Comparison of ENCODE assay signal across 16 mouse cellular contexts in the genomic region with DNA sequence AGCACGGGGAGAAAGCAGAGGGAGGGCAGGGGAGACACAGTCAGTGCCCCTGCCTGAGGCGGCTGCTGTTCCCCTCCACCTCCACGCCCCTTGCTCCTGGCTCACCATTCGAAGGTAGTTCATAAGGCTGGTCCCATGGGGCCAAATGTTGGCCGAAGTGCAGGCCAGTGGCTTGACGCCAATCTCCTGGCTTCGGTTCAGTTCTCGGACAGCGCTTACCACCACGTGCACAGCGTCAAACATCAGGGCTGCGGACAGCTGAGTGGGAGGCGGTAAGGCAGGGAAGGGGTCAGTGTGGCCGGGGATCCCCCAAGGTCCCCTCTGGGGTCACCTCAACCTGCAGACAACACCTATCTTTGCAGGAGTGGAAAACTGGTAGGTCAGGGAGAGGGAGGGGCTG. TPM values are rescaled to one million over a fixed set of nuclear protein-coding genes. Genes with fewer than 3 reads are reported as not detected.
A peak's percentile ranks its signal among the peaks of the same experiment; 100 is the strongest.
DNase-seq lines count a peak whose midpoint lies in the region; ATAC-seq and TF ChIP-seq lines count a peak whose summit lies in the region.
"Had no signal": no experiment of that assay in that cellular context is flagged by ENCODE, and none has a peak within 500 bp of the region (broad histone marks: within the 10 kb centered on the region; RNA-seq: fewer than 3 reads in every experiment).

No protein-coding gene starts in this region.

- no peak overlapping the region for H3K4me3 ChIP-seq in heart, embryonic 12.5 days
- peak overlapping the region; percentile 51; the same call in 1 of the 2 replicates for H3K4me3 ChIP-seq in E14TG2a.4 (replicated peaks; ENCODE audit: low read length)
- no peak overlapping the region for H3K4me3 ChIP-seq in kidney, embryonic 16.5 days (ENCODE audit: low read length)
- no peak overlapping the region for H3K4me3 ChIP-seq in forebrain, embryonic 15.5 days
- H3K4me3 ChIP-seq: heart, embryonic 13.5 days; hindbrain, embryonic 10.5 days; limb, embryonic 12.5 days; megakaryocyte, embryonic 14.5 days; stomach, embryonic 15.5 days had no signal

- peak; percentile 20 to 31 for DNase-seq in heart, postnatal 10 days
- DNase-seq in NIH3T3 (ENCODE audit: low read depth): peak; percentile 16
- no peak for DNase-seq in cerebellum, postnatal 25 days
- DNase-seq: cerebellum, adult 9-10 months; gastrocnemius, postnatal 25 days; lung, postnatal 14 days had no signal

- no peak for ATAC-seq in heart, embryonic 12.5 days (ENCODE audit: insufficient number of reproducible peaks, low FRiP score)
- ATAC-seq in kidney, embryonic 16.5 days (ENCODE audit: low FRiP score, low TSS enrichment): peak; percentile 31; the same call in 1 of the 2 replicates
- no peak for ATAC-seq in forebrain, embryonic 15.5 days (replicated peaks)
- ATAC-seq: inflammation-experienced regulatory T-cells, adult 6 months had no signal

- no peak overlapping the region for H3K4me2 ChIP-seq in heart, embryonic 12.5 days
- H3K4me2 ChIP-seq in kidney, embryonic 16.5 days (replicated peaks; ENCODE audit: low read depth, low read length): no peak overlapping the region
- no peak overlapping the region for H3K4me2 ChIP-seq in forebrain, embryonic 15.5 days (replicated peaks)
- H3K4me2 ChIP-seq: heart, embryonic 13.5 days; limb, embryonic 12.5 days; stomach, embryonic 15.5 days had no signal

- no peak overlapping the region for H3K9ac ChIP-seq in heart, embryonic 12.5 days
- H3K9ac ChIP-seq in kidney, embryonic 16.5 days (replicated peaks; ENCODE audit: low read length): no peak overlapping the region
- H3K9ac ChIP-seq in forebrain, embryonic 15.5 days (replicated peaks): no peak overlapping the region
- H3K9ac ChIP-seq: heart, embryonic 13.5 days; limb, embryonic 12.5 days; stomach, embryonic 15.5 days had no signal

- no peak for TF ChIP-seq CTCF in E14TG2a.4 (conservative IDR thresholded peaks at IDR 0.05; ENCODE audit: low read length)

- H3K27ac ChIP-seq in heart, embryonic 12.5 days (ENCODE audit: poor library complexity, severe bottlenecking): no peak overlapping the region
- H3K27ac ChIP-seq in kidney, embryonic 16.5 days (ENCODE audit: low read length): no peak overlapping the region
- no peak overlapping the region for H3K27ac ChIP-seq in forebrain, embryonic 15.5 days (replicated peaks)
- H3K27ac ChIP-seq: heart, embryonic 13.5 days; hindbrain, embryonic 10.5 days; limb, embryonic 12.5 days; stomach, embryonic 15.5 days had no signal

- H3K27me3 ChIP-seq in heart, embryonic 12.5 days (replicated peaks): no peaks in the 10 kb centered on the region
- H3K27me3 ChIP-seq in E14TG2a.4 (ENCODE audit: insufficient read depth, low read length): no peaks in the 10 kb centered on the region
- H3K27me3 ChIP-seq in kidney, embryonic 16.5 days (ENCODE audit: insufficient read depth, low read length): no peaks in the 10 kb centered on the region
- no peaks in the 10 kb centered on the region for H3K27me3 ChIP-seq in forebrain, embryonic 15.5 days
- H3K27me3 ChIP-seq: heart, embryonic 13.5 days; limb, embryonic 12.5 days; stomach, embryonic 15.5 days had no signal

- peaks cover 96% of the 10 kb centered on the region for H3K36me3 ChIP-seq in heart, embryonic 12.5 days
- peaks cover 64% of the 10 kb centered on the region for H3K36me3 ChIP-seq in E14TG2a.4 (ENCODE audit: insufficient read depth, low read length)
- peaks cover 72% of the 10 kb centered on the region for H3K36me3 ChIP-seq in kidney, embryonic 16.5 days (ENCODE audit: insufficient read depth, low read length)
- H3K36me3 ChIP-seq in forebrain, embryonic 15.5 days: peaks cover 94% of the 10 kb centered on the region

- WGBS in heart, embryonic 12.5 days: 78% methylated on average over 14 of the region's 14 CpGs
- WGBS in kidney, embryonic 16.5 days: 72% methylated on average over 14 of the region's 14 CpGs
- WGBS in forebrain, embryonic 15.5 days: 97% methylated on average over 14 of the region's 14 CpGs

- no peaks in the 10 kb centered on the region for H3K9me3 ChIP-seq in heart, embryonic 12.5 days (replicated peaks)
- no peaks in the 10 kb centered on the region for H3K9me3 ChIP-seq in E14TG2a.4 (ENCODE audit: low read length)
- H3K9me3 ChIP-seq in kidney, embryonic 16.5 days (ENCODE audit: low read length): no peaks in the 10 kb centered on the region
- H3K9me3 ChIP-seq in forebrain, embryonic 15.5 days: no peaks in the 10 kb centered on the region
- H3K9me3 ChIP-seq: heart, embryonic 13.5 days; megakaryocyte, embryonic 14.5 days; stomach, embryonic 15.5 days had no signal

- intact Hi-C loops in heart, postnatal 10 days (cut with DNase I): no loop called here

- H3K4me1 ChIP-seq in heart, embryonic 12.5 days (replicated peaks): peaks cover 27% of the 10 kb centered on the region
- H3K4me1 ChIP-seq in E14TG2a.4 (replicated peaks; ENCODE audit: low read depth, low read length): peaks cover 10% of the 10 kb centered on the region
- no peaks in the 10 kb centered on the region for H3K4me1 ChIP-seq in kidney, embryonic 16.5 days (ENCODE audit: insufficient read depth, low read length)
- H3K4me1 ChIP-seq in forebrain, embryonic 15.5 days: no peaks in the 10 kb centered on the region
- H3K4me1 ChIP-seq: hindbrain, embryonic 10.5 days; limb, embryonic 12.5 days; stomach, embryonic 15.5 days had no signal

RNA-seq across cellular contexts. Expression of a gene that starts 13.3 kb away (rescaled TPM):
- total RNA-seq in heart, postnatal 10 days (2021): 1 to 10 TPM; 9.0 to 9.5 TPM
- polyA plus RNA-seq in heart, embryonic 12.5 days (2016; fragmentation: Nextera tagmentation; extraction: Ambion mirVana): 7.7 and 7.9 TPM in 2 replicates
- 5.1 and 6.3 TPM in 2 replicates for polyA plus RNA-seq in kidney, embryonic 16.5 days (2015; fragmentation: Nextera tagmentation; extraction: Ambion mirVana)
- 15.9 and 17.1 TPM in 2 replicates for polyA plus RNA-seq in forebrain, embryonic 15.5 days (2015; fragmentation: Nextera tagmentation; extraction: Ambion mirVana)

RNA-seq across cellular contexts. Expression of a gene that starts 13.5 kb away (rescaled TPM):
- 10 to 100 TPM; 12.1 to 13.6 TPM for total RNA-seq in heart, postnatal 10 days (2021)
- 24.4 and 24.5 TPM in 2 replicates for polyA plus RNA-seq in heart, embryonic 12.5 days (2016; fragmentation: Nextera tagmentation; extraction: Ambion mirVana)
- 37.7 and 44.1 TPM in 2 replicates for polyA plus RNA-seq in kidney, embryonic 16.5 days (2015; fragmentation: Nextera tagmentation; extraction: Ambion mirVana)
- polyA plus RNA-seq in forebrain, embryonic 15.5 days (2015; fragmentation: Nextera tagmentation; extraction: Ambion mirVana): 35.8 and 40.8 TPM in 2 replicates

RNA-seq across cellular contexts. Expression of a gene that starts 53.1 kb away (rescaled TPM):
- under 1 TPM; 0.43 to 0.72 TPM for total RNA-seq in heart, postnatal 10 days (2021)
- 2.9 and 3.8 TPM in 2 replicates for polyA plus RNA-seq in heart, embryonic 12.5 days (2016; fragmentation: Nextera tagmentation; extraction: Ambion mirVana)
- polyA plus RNA-seq in kidney, embryonic 16.5 days (2015; fragmentation: Nextera tagmentation; extraction: Ambion mirVana): 0.66 and 1.5 TPM in 2 replicates
- polyA plus RNA-seq in forebrain, embryonic 15.5 days (2015; fragmentation: Nextera tagmentation; extraction: Ambion mirVana): 181 and 191 TPM in 2 replicates

Comparison
In these comparisons a context has a peak if more than half of its experiments do, and no peak if none do; other contexts are left out.
1. DNase-seq: peak in heart, postnatal 10 days (2 of 2) and NIH3T3 (single experiment); none in cerebellum, postnatal 25 days (0 of 2).
2. RNA of a gene that starts 53.1 kb away (polyA plus RNA-seq): 181 to 191 TPM in forebrain, embryonic 15.5 days; 2.9 to 3.8 TPM in heart, embryonic 12.5 days and 0.66 to 1.5 TPM in kidney, embryonic 16.5 days; every median in the first group is over 10 times any median in the second.